Mouse (Mus musculus) erythroblast, embryonic 14.5 days (primary cell): ENCODE results near the gene Ccm2.

Source experiments
- GATA1 ChIP-seq: IDR thresholded peaks from 2 replicates; pipeline ENCODE4 v1.6.1; 2012; ENCODE audit warnings: low read length, inconsistent platforms, mixed read lengths
- TAL1 ChIP-seq: IDR thresholded peaks from 3 replicates; pipeline ENCODE4 v1.6.1; 2012; ENCODE audit warnings: low read length, inconsistent platforms, mixed read lengths

- TF ChIP-seq GATA1 = no peak
- no peak for TF ChIP-seq TAL1
Measured at GRCm38 (mm10) chr11:6547037-6547680, 472 bp downstream of the Ccm2 start.
